In the genomic region with DNA sequence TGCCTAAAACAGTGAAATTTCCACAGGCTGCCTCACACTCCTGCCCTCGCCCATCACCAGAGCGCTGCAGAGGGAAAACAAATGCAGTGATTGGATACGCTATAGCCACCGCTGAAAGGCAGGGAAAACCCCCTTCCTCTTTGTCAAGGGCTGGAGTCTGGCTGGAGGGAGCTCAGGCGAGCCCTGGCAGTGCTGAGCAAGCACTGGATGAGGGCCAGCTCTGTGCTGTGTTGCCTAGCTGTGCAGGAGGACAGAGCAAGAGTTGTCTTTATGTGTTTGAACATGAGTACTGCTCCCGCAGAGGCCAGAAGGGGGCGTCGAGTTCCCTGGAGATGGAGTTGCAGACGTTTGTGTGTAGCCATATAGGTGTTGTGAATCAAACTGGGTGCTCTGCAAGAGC, we compare ENCODE assay signal across 8 mouse cellular contexts. TPM values are rescaled to one million over a fixed set of nuclear protein-coding genes. Genes with fewer than 3 reads are reported as not detected.
A peak's percentile ranks its signal among the peaks of the same experiment; 100 is the strongest.
DNase-seq lines count a peak whose midpoint lies in the region; ATAC-seq lines count a peak whose summit lies in the region.

No protein-coding gene starts in this region.

- H3K36me3 ChIP-seq in midbrain, embryonic 11.5 days (ENCODE audit: control insufficient read depth, insufficient read depth, low read length): no peaks in the 10 kb centered on the region

- ATAC-seq in midbrain, embryonic 11.5 days (ENCODE audit: low FRiP score): no peak

- H3K27ac ChIP-seq in midbrain, embryonic 11.5 days (ENCODE audit: low read depth, low read length): no peak overlapping the region

- 38% methylated on average over 9 of the region's 9 CpGs for WGBS in midbrain, embryonic 11.5 days

- peak; percentile 64 to 76 for DNase-seq in left cerebral cortex, adult 18-20 months (ENCODE audit: low spot score in 2 of 2)
- no peak for DNase-seq in left cerebral cortex, adult 11 months (ENCODE audit: low spot score)
- peak; percentile 62 to 76 for DNase-seq in adrenal gland, postnatal 36 days
- peak; percentile 61 to 90 for DNase-seq in cerebellum, postnatal 4 days (ENCODE audit: low spot score in 2 of 2)
- peak; percentile 20 to 72 for DNase-seq in kidney, postnatal 36 days
- peak; percentile 80 for DNase-seq in midbrain, embryonic 11.5 days (ENCODE audit: low spot score, missing footprints)
- no peak for DNase-seq in spleen, postnatal 14 days (ENCODE audit: low spot score in 2 of 2)
- no peak for DNase-seq in thymus, adult 18-20 months

- H3K4me1 ChIP-seq in midbrain, embryonic 11.5 days (ENCODE audit: control insufficient read depth, insufficient read depth, low read length): peaks cover 3% of the 10 kb centered on the region; the same call in 1 of the 2 replicates

- H3K4me2 ChIP-seq in midbrain, embryonic 11.5 days: no peak overlapping the region

- no peaks in the 10 kb centered on the region for H3K27me3 ChIP-seq in midbrain, embryonic 11.5 days (ENCODE audit: control insufficient read depth, insufficient read depth, low read length)

- no peaks in the 10 kb centered on the region; the same call in 1 of the 2 replicates for H3K9me3 ChIP-seq in midbrain, embryonic 11.5 days (ENCODE audit: control insufficient read depth, low read length)

- H3K4me3 ChIP-seq in midbrain, embryonic 11.5 days (ENCODE audit: low read depth, low read length): no peak overlapping the region

- no peak overlapping the region for H3K9ac ChIP-seq in midbrain, embryonic 11.5 days (ENCODE audit: low read length)

RNA-seq across cellular contexts. Expression of gene Znrf4, which starts 9.7 kb away (rescaled TPM):
- not detected for total RNA-seq in left cerebral cortex, adult 18-20 months (2021)
- not detected for total RNA-seq in adrenal gland, postnatal 36 days (2021)
- not detected in 2 replicates for polyA plus RNA-seq in midbrain, embryonic 11.5 days (2014; fragmentation: Nextera tagmentation; extraction: Ambion mirVana)

RNA-seq across cellular contexts. Expression of gene Ptprs, which starts 26.2 kb away (rescaled TPM):
- 100 to 1,000 TPM; 588 to 594 TPM for total RNA-seq in left cerebral cortex, adult 18-20 months (2021)
- total RNA-seq in adrenal gland, postnatal 36 days (2021): 100 to 1,000 TPM; 157 to 172 TPM
- 115 and 125 TPM in 2 replicates for polyA plus RNA-seq in midbrain, embryonic 11.5 days (2014; fragmentation: Nextera tagmentation; extraction: Ambion mirVana)

RNA-seq across cellular contexts. Expression of gene Gm20219, which starts 51.7 kb away (rescaled TPM):
- 1 to 10 TPM; 2.7 to 3.2 TPM for total RNA-seq in left cerebral cortex, adult 18-20 months (2021)
- total RNA-seq in adrenal gland, postnatal 36 days (2021): 1 to 10 TPM in 1 of 2 experiments, under 1 TPM in 1; 0.95 to 1.6 TPM
- 0.45 and 0.58 TPM in 2 replicates for polyA plus RNA-seq in midbrain, embryonic 11.5 days (2014; fragmentation: Nextera tagmentation; extraction: Ambion mirVana)

Comparison
In these comparisons a context has a peak if more than half of its experiments do, and no peak if none do; other contexts are left out.
1. DNase-seq: peak in left cerebral cortex, adult 18-20 months (2 of 2), adrenal gland, postnatal 36 days (2 of 2), cerebellum, postnatal 4 days (2 of 2), kidney, postnatal 36 days (2 of 2) and midbrain, embryonic 11.5 days (single experiment); none in left cerebral cortex, adult 11 months (single experiment), spleen, postnatal 14 days (0 of 2) and thymus, adult 18-20 months (0 of 2).